Mouse (Mus musculus) brain, embryonic 14.5 days (tissue): ENCODE measurements around the gene Gdap1l1. TPM values are rescaled to one million over a fixed set of nuclear protein-coding genes. Genes with fewer than 3 reads are reported as not detected.

Source experiments
- DNase-seq: peaks from one replicate; pipeline ENCODE4 v3.0.0-alpha.2; 2011; ENCODE audit warnings: low read depth
- CTCF ChIP-seq: fragments of 200-500 bp; IDR thresholded peaks from 2 replicates; pipeline ENCODE4 v1.5.1; 2012; ENCODE audit warnings: inconsistent platforms, mild to moderate bottlenecking, moderate library complexity, borderline replicate concordance; ENCODE audit not compliant: insufficient read depth, insufficient read length; ENCODE audit errors: extremely low read depth
- POLR2A ChIP-seq: fragments of 200-500 bp; IDR thresholded peaks from 2 replicates; pipeline ENCODE4 v1.6.1; 2012; ENCODE audit warnings: mild to moderate bottlenecking, inconsistent platforms, borderline replicate concordance; ENCODE audit not compliant: poor library complexity, insufficient read depth, insufficient read length, severe bottlenecking; ENCODE audit errors: extremely low read depth
- polyA plus RNA-seq: library from polyadenylated mRNA; depleted of rRNA; stranded (reverse); fragments of >200 nt; gene quantifications from 2 replicates; pipeline ENCODE4 v1.2.3, GENCODE M21; 2012; rRNA removed

The Gdap1l1 gene
- polyA plus RNA-seq, 1 experiment: 170 TPM

GRCm38 (mm10) chr2:163503191-163503590 is 64.9 kb downstream of the Gdap1l1 start:
- TF ChIP-seq CTCF: no peak
- TF ChIP-seq POLR2A: no peak
- DNase-seq: no peak

Other genes starting within 250 kb of the Gdap1l1 start
- gene Tox2, start 235.4 kb upstream of the Gdap1l1 start, polyA plus RNA-seq: 67.0 and 70.4 TPM in 2 replicates
- 0.66 and 1.0 TPM in 2 replicates for gene Jph2, start 40.5 kb upstream of the Gdap1l1 start, polyA plus RNA-seq
- 24.4 and 30.5 TPM in 2 replicates for gene Oser1, start 13.8 kb upstream of the Gdap1l1 start, polyA plus RNA-seq
- 5.3 and 9.8 TPM in 2 replicates for gene Fitm2, start 34.2 kb downstream of the Gdap1l1 start, polyA plus RNA-seq
- gene R3hdml, start 53.8 kb downstream of the Gdap1l1 start, polyA plus RNA-seq: 0.13 TPM in 1 of 2 replicates, not detected in the other
- gene Hnf4a, start 68.3 kb downstream of the Gdap1l1 start, polyA plus RNA-seq: 0.05 TPM in 1 of 2 replicates, not detected in the other
- 32.5 and 35.8 TPM in 2 replicates for gene Ttpal, start 163.8 kb downstream of the Gdap1l1 start, polyA plus RNA-seq
- 88.3 and 93.9 TPM in 2 replicates for gene Serinc3, start 206.7 kb downstream of the Gdap1l1 start, polyA plus RNA-seq
- gene Pkig, start 219.9 kb downstream of the Gdap1l1 start, polyA plus RNA-seq: 66.6 and 73.9 TPM in 2 replicates